Mouse (Mus musculus) bone marrow macrophage, adult 2 months (primary cell): ENCODE data around the gene Zeb2.

Experiments used
- CTCF ChIP-seq: IDR thresholded peaks from 2 replicates; pipeline ENCODE4 v1.5.1; 2012; ENCODE audit warnings: low read depth, mild to moderate bottlenecking, low read length, moderate library complexity
- POLR2A ChIP-seq: IDR thresholded peaks from 2 replicates; pipeline ENCODE4 v1.6.1; 2012; ENCODE audit warnings: mild to moderate bottlenecking, low read depth, low read length, borderline replicate concordance

DNA sequence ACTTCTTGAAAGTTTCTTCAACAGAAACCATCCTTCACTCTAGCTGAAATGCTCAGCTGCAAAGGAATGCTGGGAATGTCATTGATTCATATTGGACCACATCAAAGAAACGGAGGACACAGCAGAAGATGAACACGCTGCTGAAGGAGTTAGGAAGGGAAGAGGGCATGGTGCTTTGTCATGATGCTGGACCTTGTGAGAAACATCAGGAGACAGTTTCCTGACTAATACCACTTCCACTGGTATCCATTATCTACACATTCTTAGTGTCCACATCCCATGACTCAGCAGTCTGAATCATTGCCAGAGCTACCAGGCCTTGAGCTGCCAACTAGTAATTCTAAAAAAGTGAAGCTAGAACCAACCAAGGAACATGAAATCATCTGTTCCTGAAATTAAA, 148.0 kb downstream of the Zeb2 start:
- no peak for TF ChIP-seq CTCF
- TF ChIP-seq POLR2A, result no peak
